19 mouse cellular contexts compared by ENCODE assay signal in genomic region chr2:159501039-159501438, GRCm38 (mm10).
A peak's percentile ranks its signal among the peaks of the same experiment; 100 is the strongest.
DNase-seq lines count a peak whose midpoint lies in the region; ATAC-seq lines count a peak whose summit lies in the region.
"Had no signal": no experiment of that assay in that cellular context is flagged by ENCODE, and none has a peak within 500 bp of the region (broad histone marks: within the 10 kb centered on the region; RNA-seq: fewer than 3 reads in every experiment).

No protein-coding gene starts in this region.

- H3K27me3 ChIP-seq in kidney, embryonic 15.5 days: no peaks in the 10 kb centered on the region
- H3K27me3 ChIP-seq in embryonic facial prominence, embryonic 13.5 days: no peaks in the 10 kb centered on the region; the same call in 1 of the 2 replicates
- no peaks in the 10 kb centered on the region for H3K27me3 ChIP-seq in limb, embryonic 13.5 days

- no peak overlapping the region for H3K27ac ChIP-seq in kidney, embryonic 15.5 days
- no peak overlapping the region for H3K27ac ChIP-seq in embryonic facial prominence, embryonic 13.5 days
- no peak overlapping the region for H3K27ac ChIP-seq in limb, embryonic 13.5 days
- H3K27ac ChIP-seq: heart, embryonic 10.5 days; limb, embryonic 15.5 days had no signal

- no peak for DNase-seq in kidney, adult 9 months
- DNase-seq in embryo, embryonic 10.5 days (ENCODE audit: low spot score): peak; percentile 50
- no peak for DNase-seq in cerebellum, adult 11 months
- no peak for DNase-seq in right cerebral cortex, postnatal 10 days (ENCODE audit: low spot score in 2 of 2)
- DNase-seq: cerebellum, adult 2 months; gastrocnemius, postnatal 36 days; lung, postnatal 10 days; midbrain, embryonic 14.5 days; right cerebral cortex, postnatal 4 days; thymus, adult 2 months had no signal

- H3K4me1 ChIP-seq in kidney, embryonic 15.5 days: peaks cover 6% of the 10 kb centered on the region; the same call in 1 of the 2 replicates
- peaks cover 17% of the 10 kb centered on the region for H3K4me1 ChIP-seq in embryonic facial prominence, embryonic 13.5 days
- peaks cover 31% of the 10 kb centered on the region for H3K4me1 ChIP-seq in limb, embryonic 13.5 days
- H3K4me1 ChIP-seq: heart, embryonic 10.5 days had no signal

- H3K9ac ChIP-seq in kidney, embryonic 15.5 days: no peak overlapping the region
- H3K9ac ChIP-seq in embryonic facial prominence, embryonic 13.5 days: no peak overlapping the region
- no peak overlapping the region for H3K9ac ChIP-seq in limb, embryonic 13.5 days
- H3K9ac ChIP-seq: limb, embryonic 15.5 days had no signal

- peak; percentile 90 for ATAC-seq in kidney, embryonic 15.5 days (replicated peaks; ENCODE audit: low FRiP score)
- 0 out of 2 replicates have a peak, but pooled peaks have one; percentile 72 for ATAC-seq in embryonic facial prominence, embryonic 13.5 days (ENCODE audit: insufficient number of reproducible peaks, insufficient read depth, low FRiP score, low TSS enrichment, low read depth)
- peak; percentile 59; the same call in 1 of the 2 replicates for ATAC-seq in limb, embryonic 13.5 days (ENCODE audit: low FRiP score, low read depth)
- no peak for ATAC-seq in CD4-positive, CD25-positive, alpha-beta regulatory T cell, adult 4 months
- ATAC-seq: forebrain, embryonic 14.5 days; inflammation-experienced regulatory T-cells, adult 6 months had no signal

- 19% methylated on average over 3 of the region's 3 CpGs for WGBS in kidney, embryonic 15.5 days
- 30% methylated on average over 3 of the region's 3 CpGs for WGBS in embryonic facial prominence, embryonic 13.5 days
- 4% methylated on average over 3 of the region's 3 CpGs for WGBS in limb, embryonic 13.5 days

- no peak overlapping the region for H3K4me2 ChIP-seq in kidney, embryonic 15.5 days
- no peak overlapping the region for H3K4me2 ChIP-seq in embryonic facial prominence, embryonic 13.5 days
- H3K4me2 ChIP-seq in limb, embryonic 13.5 days (replicated peaks): no peak overlapping the region
- H3K4me2 ChIP-seq: limb, embryonic 15.5 days had no signal

- H3K36me3 ChIP-seq in kidney, embryonic 15.5 days: no peaks in the 10 kb centered on the region
- H3K36me3 ChIP-seq in embryonic facial prominence, embryonic 13.5 days: no peaks in the 10 kb centered on the region
- no peaks in the 10 kb centered on the region for H3K36me3 ChIP-seq in limb, embryonic 13.5 days
- H3K36me3 ChIP-seq: heart, embryonic 10.5 days; limb, embryonic 15.5 days had no signal

- H3K9me3 ChIP-seq in kidney, embryonic 15.5 days (replicated peaks): no peaks in the 10 kb centered on the region
- no peaks in the 10 kb centered on the region for H3K9me3 ChIP-seq in embryonic facial prominence, embryonic 13.5 days
- H3K9me3 ChIP-seq in limb, embryonic 13.5 days: no peaks in the 10 kb centered on the region
- H3K9me3 ChIP-seq: heart, embryonic 10.5 days; limb, embryonic 15.5 days had no signal

- no peak overlapping the region for H3K4me3 ChIP-seq in kidney, embryonic 15.5 days (replicated peaks)
- H3K4me3 ChIP-seq in embryonic facial prominence, embryonic 13.5 days: no peak overlapping the region
- H3K4me3 ChIP-seq in limb, embryonic 13.5 days: no peak overlapping the region
- H3K4me3 ChIP-seq: heart, embryonic 10.5 days; limb, embryonic 15.5 days; myocyte had no signal
